Mouse (Mus musculus): ENCODE data around the gene Gpsm2. TPM values are rescaled to one million over a fixed set of nuclear protein-coding genes. Genes with fewer than 3 reads are reported as not detected.
A peak's percentile ranks its signal among the peaks of the same experiment; 100 is the strongest.

Gene Gpsm2
- polyA plus RNA-seq (2016; fragmentation: Nextera tagmentation; extraction: Ambion mirVana), result 90.8 and 100 TPM in 2 replicates

- no peaks in the 10 kb centered on the region for H3K9me3 ChIP-seq (replicated peaks)
- peak within 1 kb of the TSS; percentile 75 for H3K4me3 ChIP-seq
- H3K4me1 ChIP-seq, result peaks cover 30% of the 10 kb centered on the region
- H3K27me3 ChIP-seq (ENCODE audit: low read depth, poor library complexity, severe bottlenecking), result no peaks in the 10 kb centered on the region
- 2% methylated on average over 53 of the region's 53 CpGs for WGBS
- peak within 1 kb of the TSS; percentile 99 for H3K27ac ChIP-seq (replicated peaks)
- DNase-seq (ENCODE audit: low spot score), result peak; percentile 99
- H3K36me3 ChIP-seq, result 0 out of 2 replicates have a peak, but pooled peaks cover 4% of the 10 kb centered on the region
Observed at GRCm38 (mm10) chr3:108722036-108722872, at the start of gene Gpsm2. Gpsm2 (minus strand) TSS chr3:108722309.

GRCm38 (mm10) chr3:108770725-108771368 is 48.7 kb upstream of the Gpsm2 start:
- H3K4me1 ChIP-seq, result 0 out of 2 replicates have a peak, but pooled peaks cover 5% of the 10 kb centered on the region
- H3K9me3 ChIP-seq (replicated peaks), result no peaks in the 10 kb centered on the region
- H3K27me3 ChIP-seq (ENCODE audit: low read depth, poor library complexity, severe bottlenecking), result no peaks in the 10 kb centered on the region
- no peak overlapping the region for H3K4me3 ChIP-seq
- DNase-seq (ENCODE audit: low spot score), result peak; percentile 55
- WGBS, result 58% methylated on average over 6 of the region's 6 CpGs
- H3K36me3 ChIP-seq, result no peaks in the 10 kb centered on the region
- no peak overlapping the region for H3K27ac ChIP-seq (replicated peaks)

GRCm38 (mm10) chr3:108769547-108769946 is 47.4 kb upstream of the Gpsm2 start:
- Histone ChIP-seq H3K27ac (replicated peaks) (no peak overlapping the region), H3K27me3 (ENCODE audit: low read depth, poor library complexity, severe bottlenecking) (no peaks in the 10 kb centered on the region), H3K4me3 (no peak overlapping the region), H3K4me1 (peaks cover 12% of the 10 kb centered on the region), H3K36me3 (no peaks in the 10 kb centered on the region), H3K9me3 (replicated peaks) (no peaks in the 10 kb centered on the region)
- WGBS, result 87% methylated on average over 6 of the region's 6 CpGs
- no peak for DNase-seq (ENCODE audit: low spot score)

- Histone ChIP-seq H3K4me3 (no peak overlapping the region), H3K27ac (replicated peaks) (no peak overlapping the region), H3K9me3 (replicated peaks) (no peaks in the 10 kb centered on the region), H3K4me1 (peaks cover 12% of the 10 kb centered on the region), H3K27me3 (ENCODE audit: low read depth, poor library complexity, severe bottlenecking) (no peaks in the 10 kb centered on the region), H3K36me3 (no peaks in the 10 kb centered on the region)
- no peak for DNase-seq (ENCODE audit: low spot score)
- 90% methylated on average over 10 of the region's 10 CpGs for WGBS
Observed at GRCm38 (mm10) chr3:108767416-108767815, 45.3 kb upstream of the Gpsm2 start.

GRCm38 (mm10) chr3:108766943-108767342 is 44.8 kb upstream of the Gpsm2 start:
- 89% methylated on average over 7 of the region's 7 CpGs for WGBS
- no peak for DNase-seq (ENCODE audit: low spot score)
- no peak overlapping the region for H3K27ac ChIP-seq (replicated peaks)
- H3K9me3 ChIP-seq (replicated peaks), result no peaks in the 10 kb centered on the region
- H3K27me3 ChIP-seq (ENCODE audit: low read depth, poor library complexity, severe bottlenecking), result no peaks in the 10 kb centered on the region
- H3K4me3 ChIP-seq, result no peak overlapping the region
- H3K36me3 ChIP-seq, result no peaks in the 10 kb centered on the region
- H3K4me1 ChIP-seq, result peaks cover 12% of the 10 kb centered on the region

- H3K36me3 ChIP-seq, result no peaks in the 10 kb centered on the region
- H3K4me1 ChIP-seq, result peaks cover 8% of the 10 kb centered on the region
- DNase-seq (ENCODE audit: low spot score), result no peak
- WGBS, result 86% methylated on average over 7 of the region's 7 CpGs
- H3K9me3 ChIP-seq (replicated peaks), result no peaks in the 10 kb centered on the region
- H3K27ac ChIP-seq (replicated peaks), result no peak overlapping the region; the same call in 1 of the 2 replicates
- H3K27me3 ChIP-seq (ENCODE audit: low read depth, poor library complexity, severe bottlenecking), result no peaks in the 10 kb centered on the region
- H3K4me3 ChIP-seq, result no peak overlapping the region
Observed at GRCm38 (mm10) chr3:108765476-108765875, 43.4 kb upstream of the Gpsm2 start.

GRCm38 (mm10) chr3:108764976-108765375 is 42.9 kb upstream of the Gpsm2 start:
- H3K36me3 ChIP-seq, result no peaks in the 10 kb centered on the region
- no peak overlapping the region for H3K4me3 ChIP-seq
- WGBS, result 79% methylated on average over 7 of the region's 7 CpGs
- H3K4me1 ChIP-seq, result peaks cover 8% of the 10 kb centered on the region
- H3K27ac ChIP-seq (replicated peaks), result no peak overlapping the region
- H3K27me3 ChIP-seq (ENCODE audit: low read depth, poor library complexity, severe bottlenecking), result no peaks in the 10 kb centered on the region
- DNase-seq (ENCODE audit: low spot score), result no peak
- H3K9me3 ChIP-seq (replicated peaks), result no peaks in the 10 kb centered on the region

GRCm38 (mm10) chr3:108763691-108764090 is 41.6 kb upstream of the Gpsm2 start:
- no peak for DNase-seq (ENCODE audit: low spot score)
- H3K27me3 ChIP-seq (ENCODE audit: low read depth, poor library complexity, severe bottlenecking), result no peaks in the 10 kb centered on the region
- peaks cover 8% of the 10 kb centered on the region for H3K4me1 ChIP-seq
- H3K27ac ChIP-seq (replicated peaks), result no peak overlapping the region
- no peak overlapping the region for H3K4me3 ChIP-seq
- no peaks in the 10 kb centered on the region for H3K9me3 ChIP-seq (replicated peaks)
- 83% methylated on average over 2 of the region's 2 CpGs for WGBS
- no peaks in the 10 kb centered on the region for H3K36me3 ChIP-seq

- peaks cover 8% of the 10 kb centered on the region for H3K4me1 ChIP-seq
- no peak for DNase-seq (ENCODE audit: low spot score)
- no peaks in the 10 kb centered on the region for H3K9me3 ChIP-seq (replicated peaks)
- H3K27ac ChIP-seq (replicated peaks), result no peak overlapping the region
- H3K4me3 ChIP-seq, result no peak overlapping the region
- H3K36me3 ChIP-seq, result no peaks in the 10 kb centered on the region
- WGBS, result 90% methylated on average over 7 of the region's 7 CpGs
- no peaks in the 10 kb centered on the region for H3K27me3 ChIP-seq (ENCODE audit: low read depth, poor library complexity, severe bottlenecking)
Observed at GRCm38 (mm10) chr3:108762597-108763111, 40.5 kb upstream of the Gpsm2 start.

GRCm38 (mm10) chr3:108759566-108760420 is 37.7 kb upstream of the Gpsm2 start:
- no peaks in the 10 kb centered on the region for H3K9me3 ChIP-seq (replicated peaks)
- H3K4me3 ChIP-seq, result no peak overlapping the region
- H3K4me1 ChIP-seq, result peaks cover under 1% of the 10 kb centered on the region
- WGBS, result 91% methylated on average over 11 of the region's 11 CpGs
- no peaks in the 10 kb centered on the region for H3K27me3 ChIP-seq (ENCODE audit: low read depth, poor library complexity, severe bottlenecking)
- H3K36me3 ChIP-seq, result no peaks in the 10 kb centered on the region
- no peak overlapping the region for H3K27ac ChIP-seq (replicated peaks)
- DNase-seq (ENCODE audit: low spot score), result no peak

GRCm38 (mm10) chr3:108757570-108757969 is 35.5 kb upstream of the Gpsm2 start:
- H3K36me3 ChIP-seq, result no peaks in the 10 kb centered on the region
- H3K9me3 ChIP-seq (replicated peaks), result no peaks in the 10 kb centered on the region
- no peaks in the 10 kb centered on the region for H3K4me1 ChIP-seq
- H3K27me3 ChIP-seq (ENCODE audit: low read depth, poor library complexity, severe bottlenecking), result no peaks in the 10 kb centered on the region
- no peak for DNase-seq (ENCODE audit: low spot score)
- WGBS, result 86% methylated on average over 9 of the region's 9 CpGs
- H3K27ac ChIP-seq (replicated peaks), result no peak overlapping the region
- no peak overlapping the region for H3K4me3 ChIP-seq

- DNase-seq (ENCODE audit: low spot score), result no peak
- Histone ChIP-seq H3K4me3 (no peak overlapping the region), H3K9me3 (replicated peaks) (no peaks in the 10 kb centered on the region), H3K27me3 (ENCODE audit: low read depth, poor library complexity, severe bottlenecking) (no peaks in the 10 kb centered on the region), H3K36me3 (no peaks in the 10 kb centered on the region), H3K27ac (replicated peaks) (no peak overlapping the region), H3K4me1 (no peaks in the 10 kb centered on the region)
- 77% methylated on average over 1 of the region's 1 CpGs for WGBS
Observed at GRCm38 (mm10) chr3:108756131-108756530, 34.0 kb upstream of the Gpsm2 start.

All from midbrain, embryonic 10.5 days (tissue).